Mouse (Mus musculus) myocyte (in vitro differentiated cells): ENCODE measurements around the gene Mdp1. TPM values are rescaled to one million over a fixed set of nuclear protein-coding genes. Genes with fewer than 3 reads are reported as not detected.

Experiments used
- H3K27me3 ChIP-seq: one replicate; pipeline ENCODE4 v1.6.1; 2011; ENCODE audit not compliant: control insufficient read depth, insufficient read depth, insufficient read length
- H3K36me3 ChIP-seq: one replicate; pipeline ENCODE4 v1.6.1; 2011; ENCODE audit not compliant: control insufficient read depth, insufficient read depth
- H3K4me2 ChIP-seq: one replicate; pipeline ENCODE4 v1.6.1; 2011; ENCODE audit warnings: low read depth, control low read depth
- H3K4me3 ChIP-seq: one replicate; pipeline ENCODE4 v1.5.1; 2011; ENCODE audit warnings: mild to moderate bottlenecking, control low read depth, moderate library complexity
- H3K79me2 ChIP-seq: one replicate; pipeline ENCODE4 v1.6.1; 2011; ENCODE audit not compliant: control insufficient read depth, insufficient read depth
- H3ac ChIP-seq: one replicate; pipeline ENCODE4 v1.6.1; 2011; ENCODE audit not compliant: control insufficient read depth, insufficient read length
- CEBPB ChIP-seq: IDR thresholded peaks from 2 replicates; pipeline ENCODE4 v1.6.1; 2011; ENCODE audit warnings: mild to moderate bottlenecking, moderate library complexity; ENCODE audit not compliant: poor library complexity, insufficient read depth, severe bottlenecking
- E2F4 ChIP-seq: IDR thresholded peaks from one replicate; pipeline ENCODE4 v1.6.1; 2011; ENCODE audit warnings: mild to moderate bottlenecking, control low read depth, moderate library complexity; ENCODE audit not compliant: insufficient read depth
- MAX ChIP-seq: IDR thresholded peaks from one replicate; pipeline ENCODE4 v1.6.1; 2011; ENCODE audit warnings: low read depth, mild to moderate bottlenecking, control low read depth
- MYOD1 ChIP-seq, 3 experiments: IDR thresholded peaks; one replicate each; pipeline ENCODE4 v1.6.1; 2011; ENCODE audit warnings: control low read depth in 2 of 3, low read depth in 2 of 3, mild to moderate bottlenecking in 2 of 3, moderate library complexity in 1 of 3; ENCODE audit not compliant: insufficient read length in 2 of 3, control insufficient read depth in 1 of 3
- MYOG ChIP-seq, 3 experiments: IDR thresholded peaks; one replicate each; pipeline ENCODE4 v1.6.1; 2011; ENCODE audit warnings: control low read depth in 2 of 3, low read depth in 2 of 3, mild to moderate bottlenecking in 2 of 3; ENCODE audit not compliant: insufficient read length in 2 of 3, control insufficient read depth in 1 of 3, insufficient read depth in 1 of 3
- POLR2A ChIP-seq: IDR thresholded peaks from one replicate; pipeline ENCODE4 v1.6.1; 2011; ENCODE audit warnings: low read depth, mild to moderate bottlenecking, control low read depth, moderate library complexity; ENCODE audit not compliant: insufficient read length
- POLR2AphosphoS2 ChIP-seq: IDR thresholded peaks from one replicate; pipeline ENCODE4 v1.6.1; 2011; ENCODE audit warnings: low read depth, control low read depth; ENCODE audit not compliant: insufficient read length
- REST ChIP-seq: IDR thresholded peaks from one replicate; pipeline ENCODE4 v1.6.1; 2011; ENCODE audit warnings: mild to moderate bottlenecking, control low read depth, moderate library complexity; ENCODE audit not compliant: insufficient read depth, insufficient read length
- SRF ChIP-seq: IDR thresholded peaks from one replicate; pipeline ENCODE4 v1.6.1; 2011; ENCODE audit warnings: low read depth; ENCODE audit not compliant: control insufficient read depth, insufficient read length
- TCF12 ChIP-seq: IDR thresholded peaks from one replicate; pipeline ENCODE4 v1.6.1; 2011; ENCODE audit warnings: mild to moderate bottlenecking, control low read depth; ENCODE audit not compliant: poor library complexity, insufficient read depth, severe bottlenecking
- TCF3 ChIP-seq: IDR thresholded peaks from one replicate; pipeline ENCODE4 v1.6.1; 2011; ENCODE audit warnings: low read depth, control low read depth; ENCODE audit not compliant: insufficient read length
- USF1 ChIP-seq: IDR thresholded peaks from one replicate; pipeline ENCODE4 v1.6.1; 2011; ENCODE audit warnings: low read depth, mild to moderate bottlenecking, control low read depth, moderate library complexity
- polyA plus RNA-seq: library from polyadenylated mRNA; unstranded; fragments of >200 nt; fragmentation: generic; extraction: Trizol; gene quantifications from one replicate; pipeline ENCODE4 v1.2.1, GENCODE M21; 2012; ENCODE audit warnings: missing spikeins

Mdp1 gene
- polyA plus RNA-seq, 1 experiment = 21.3 TPM

DNA sequence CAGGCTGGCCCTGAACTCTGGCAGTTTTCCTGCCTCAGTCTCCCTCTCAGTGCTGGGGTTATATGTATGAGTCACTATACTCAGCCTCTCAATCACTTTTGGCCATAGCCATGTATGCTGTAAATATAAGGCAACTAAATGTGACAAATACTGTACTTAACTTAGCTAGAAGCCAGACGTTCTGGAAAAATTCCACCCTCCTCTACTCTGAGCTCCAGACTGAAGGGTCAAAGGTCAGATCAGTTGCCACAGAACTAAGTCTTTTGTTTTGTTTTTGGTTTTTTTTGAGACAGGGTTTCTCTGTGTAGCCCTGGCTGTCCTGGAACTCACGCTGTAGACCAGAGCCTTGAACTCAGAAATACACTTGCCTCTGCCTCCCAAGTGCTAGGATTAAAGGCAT lies 44.4 kb downstream of the Mdp1 start:
- Histone ChIP-seq H3ac (no peak overlapping the region), H3K79me2 (no peaks in the 10 kb centered on the region), H3K4me2 (no peak overlapping the region), H3K36me3 (no peaks in the 10 kb centered on the region), H3K27me3 (no peaks in the 10 kb centered on the region), H3K4me3 (no peak overlapping the region)
- TF ChIP-seq MYOG (IDR thresholded peaks at IDR 0.05; ENCODE audit: control insufficient read depth in 1 of 3, insufficient read depth in 1 of 3, insufficient read length in 2 of 3, low read depth in 2 of 3) (no peak), SRF (no peak), CEBPB (no peak), REST (no peak), TCF3 (no peak), MYOD1 (IDR thresholded peaks at IDR 0.05; ENCODE audit: control insufficient read depth in 1 of 3, insufficient read length in 2 of 3, low read depth in 2 of 3) (no peak), USF1 (no peak), E2F4 (no peak), POLR2A (no peak), MAX (no peak), TCF12 (no peak), POLR2AphosphoS2 (no peak)

DNA sequence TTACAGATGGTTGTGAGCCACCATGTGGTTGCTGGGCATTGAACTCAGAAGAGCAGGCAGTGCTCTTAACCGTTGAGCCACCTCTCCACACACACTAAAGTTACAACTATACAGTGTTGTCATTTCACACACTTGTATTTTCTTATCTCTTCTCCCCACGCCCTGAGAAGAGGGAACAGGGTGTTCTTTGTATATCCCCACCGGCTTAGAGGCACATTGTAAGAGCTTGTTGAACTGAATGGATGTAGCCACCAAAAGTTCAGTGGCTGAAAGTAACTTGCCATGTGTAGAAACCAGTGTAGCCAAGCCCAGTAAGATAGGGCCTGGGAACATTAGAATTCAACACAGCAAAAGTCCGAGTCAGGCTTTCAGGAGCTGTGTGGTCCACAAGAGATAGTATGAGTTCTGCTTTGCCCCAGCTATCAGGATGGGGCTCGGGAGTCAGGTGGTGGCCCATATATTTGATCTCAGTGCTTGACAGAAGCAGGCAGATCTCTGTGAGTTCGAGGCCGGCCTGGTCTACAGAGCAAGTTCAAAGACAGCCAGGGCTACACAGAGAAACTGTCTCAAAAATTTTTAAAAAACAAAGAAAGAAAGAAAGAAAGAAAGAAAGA lies 45.6 kb downstream of the Mdp1 start:
- Histone ChIP-seq H3K4me3 (no peak overlapping the region), H3K4me2 (no peak overlapping the region), H3K79me2 (no peaks in the 10 kb centered on the region), H3ac (no peak overlapping the region), H3K27me3 (no peaks in the 10 kb centered on the region), H3K36me3 (peaks cover 2% of the 10 kb centered on the region)
- TF ChIP-seq TCF3 (no peak), CEBPB (no peak), REST (no peak), POLR2A (no peak), POLR2AphosphoS2 (no peak), TCF12 (no peak), MYOD1 (IDR thresholded peaks at IDR 0.05; ENCODE audit: control insufficient read depth in 1 of 3, insufficient read length in 2 of 3, low read depth in 2 of 3) (no peak), MYOG (IDR thresholded peaks at IDR 0.05; ENCODE audit: control insufficient read depth in 1 of 3, insufficient read depth in 1 of 3, insufficient read length in 2 of 3, low read depth in 2 of 3) (no peak), E2F4 (no peak), SRF (no peak), MAX (no peak), USF1 (no peak)

DNA sequence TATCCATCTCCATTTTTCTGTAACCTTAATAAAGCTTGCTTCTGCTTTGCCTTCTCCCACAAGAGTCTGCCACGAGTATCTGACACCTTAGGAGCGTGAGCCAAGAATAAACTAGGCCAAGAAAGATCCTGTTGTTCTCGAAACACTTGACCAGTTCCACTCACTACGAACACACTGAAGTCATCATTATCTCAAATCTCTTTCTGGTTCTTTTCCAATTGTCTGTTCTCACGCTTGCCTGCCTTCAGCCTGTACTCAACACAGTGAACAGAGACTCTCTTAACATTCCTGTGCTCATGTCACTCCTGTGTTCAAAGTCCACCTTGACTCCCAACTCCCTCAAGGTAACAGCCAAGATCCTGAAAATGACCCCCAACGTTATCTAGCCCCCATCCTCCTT lies 47.0 kb downstream of the Mdp1 start:
- TF ChIP-seq TCF3 = no peak
- no peak for TF ChIP-seq REST
- Histone ChIP-seq H3ac (no peak overlapping the region), H3K4me2 (no peak overlapping the region), H3K4me3 (no peak overlapping the region), H3K79me2 (no peaks in the 10 kb centered on the region), H3K27me3 (no peaks in the 10 kb centered on the region), H3K36me3 (peaks cover 4% of the 10 kb centered on the region)

GRCm38 (mm10) chr14:55608339-55608738 lies 52.0 kb downstream of the Mdp1 start:
- no peaks in the 10 kb centered on the region for H3K27me3 ChIP-seq
- TF ChIP-seq TCF12 (no peak), POLR2A (no peak), MYOG (IDR thresholded peaks at IDR 0.05; ENCODE audit: control insufficient read depth in 1 of 3, insufficient read depth in 1 of 3, insufficient read length in 2 of 3, low read depth in 2 of 3) (no peak), REST (no peak), E2F4 (no peak), CEBPB (no peak), USF1 (no peak), SRF (no peak), MAX (no peak), POLR2AphosphoS2 (no peak), TCF3 (no peak), MYOD1 (IDR thresholded peaks at IDR 0.05; ENCODE audit: control insufficient read depth in 1 of 3, insufficient read length in 2 of 3, low read depth in 2 of 3) (no peak)
- no peak overlapping the region for H3K4me3 ChIP-seq
- no peaks in the 10 kb centered on the region for H3K79me2 ChIP-seq
- no peak overlapping the region for H3ac ChIP-seq
- H3K36me3 ChIP-seq = peaks cover 17% of the 10 kb centered on the region
- H3K4me2 ChIP-seq = no peak overlapping the region

Other genes starting within 250 kb of the Mdp1 start
- 29.6 TPM for gene Dhrs4, start 181.8 kb downstream of the Mdp1 start, polyA plus RNA-seq
- 0.08 TPM for gene Carmil3, start 169.9 kb downstream of the Mdp1 start, polyA plus RNA-seq
- not detected for gene Cpne6, start 150.1 kb downstream of the Mdp1 start, polyA plus RNA-seq
- not detected for gene Nrl, start 135.5 kb downstream of the Mdp1 start, polyA plus RNA-seq
- gene Pck2, start 120.2 kb downstream of the Mdp1 start, polyA plus RNA-seq = 252 TPM
- gene Dcaf11, start 100.5 kb downstream of the Mdp1 start, polyA plus RNA-seq = 38.7 TPM
- gene A730061H03Rik, start 100.1 kb downstream of the Mdp1 start, polyA plus RNA-seq = 0.48 TPM
- gene Fitm1, start 84.9 kb downstream of the Mdp1 start, polyA plus RNA-seq = 12.8 TPM
- 81.7 TPM for gene Psme1, start 82.4 kb downstream of the Mdp1 start, polyA plus RNA-seq
- gene Emc9, start 75.2 kb downstream of the Mdp1 start, polyA plus RNA-seq = 18.5 TPM
- gene Psme2, start 69.4 kb downstream of the Mdp1 start, polyA plus RNA-seq = 139 TPM
- 11.2 TPM for gene Rnf31, start 68.8 kb downstream of the Mdp1 start, polyA plus RNA-seq
- gene Irf9, start 56.9 kb downstream of the Mdp1 start, polyA plus RNA-seq = 4.0 TPM
- not detected for gene Rec8, start 42.5 kb downstream of the Mdp1 start, polyA plus RNA-seq
- gene Ipo4, start 24.6 kb downstream of the Mdp1 start, polyA plus RNA-seq = 109 TPM
- gene Gm49378, start 22.6 kb downstream of the Mdp1 start, polyA plus RNA-seq = 0.17 TPM
- 57.9 TPM for gene Tm9sf1, start 16.7 kb downstream of the Mdp1 start, polyA plus RNA-seq
- gene Tssk4, start 10.3 kb downstream of the Mdp1 start, polyA plus RNA-seq = 0.18 TPM
- gene Gmpr2, start 11.4 kb upstream of the Mdp1 start, polyA plus RNA-seq = 11.9 TPM
- gene Nedd8, start 11.6 kb upstream of the Mdp1 start, polyA plus RNA-seq = 361 TPM
- 12.0 TPM for gene Tinf2, start 21.3 kb upstream of the Mdp1 start, polyA plus RNA-seq
- gene Tgm1, start 53.4 kb upstream of the Mdp1 start, polyA plus RNA-seq = 0.06 TPM
- 18.4 TPM for gene Rabggta, start 61.8 kb upstream of the Mdp1 start, polyA plus RNA-seq
- gene Dhrs1, start 85.2 kb upstream of the Mdp1 start, polyA plus RNA-seq = 76.3 TPM
- 24.9 TPM for gene Nop9, start 85.2 kb upstream of the Mdp1 start, polyA plus RNA-seq
- 0.17 TPM for gene Cideb, start 98.0 kb upstream of the Mdp1 start, polyA plus RNA-seq
- gene Ltb4r2, start 100.9 kb upstream of the Mdp1 start, polyA plus RNA-seq = 0.01 TPM
- gene Ltb4r1, start 105.5 kb upstream of the Mdp1 start, polyA plus RNA-seq = 0.04 TPM
- 0.06 TPM for gene Adcy4, start 123.6 kb upstream of the Mdp1 start, polyA plus RNA-seq
- gene Ripk3, start 128.4 kb upstream of the Mdp1 start, polyA plus RNA-seq = 0.28 TPM
- 2.8 TPM for gene Nfatc4, start 162.6 kb upstream of the Mdp1 start, polyA plus RNA-seq
- gene Nynrin, start 193.5 kb upstream of the Mdp1 start, polyA plus RNA-seq = 0.12 TPM
- 0.28 TPM for gene Cbln3, start 223.9 kb upstream of the Mdp1 start, polyA plus RNA-seq
- gene Khnyn, start 224.4 kb upstream of the Mdp1 start, polyA plus RNA-seq = 10.0 TPM
- gene Sdr39u1, start 239.8 kb upstream of the Mdp1 start, polyA plus RNA-seq = 2.4 TPM